Mouse (Mus musculus) testis, adult 2 months (tissue): ENCODE data around the gene Tmem178b. TPM values are rescaled to one million over a fixed set of nuclear protein-coding genes. Genes with fewer than 3 reads are reported as not detected.

Experiments used
- H3K27ac ChIP-seq: fragments of 200-500 bp; 2 replicates; pipeline ENCODE4 v1.5.1; 2012; ENCODE audit warnings: low read depth, low read length; ENCODE audit not compliant: control insufficient read depth, insufficient read depth
- H3K27me3 ChIP-seq: fragments of 200-500 bp; 2 replicates; pipeline ENCODE4 v1.6.1; 2012; ENCODE audit warnings: mild to moderate bottlenecking, low read length, moderate library complexity; ENCODE audit not compliant: control insufficient read depth, insufficient read depth
- H3K36me3 ChIP-seq: fragments of 200-500 bp; 2 replicates; pipeline ENCODE4 v1.6.1; 2012; ENCODE audit warnings: mild to moderate bottlenecking, low read length; ENCODE audit not compliant: control insufficient read depth, insufficient read depth
- H3K4me1 ChIP-seq: fragments of 200-500 bp; 2 replicates; pipeline ENCODE4 v1.6.1; 2012; ENCODE audit warnings: low read length; ENCODE audit not compliant: control insufficient read depth, insufficient read depth
- H3K4me3 ChIP-seq: fragments of 200-500 bp; 2 replicates; pipeline ENCODE4 v1.5.1; 2012; ENCODE audit warnings: low read depth, mild to moderate bottlenecking, low read length, moderate library complexity, mixed read lengths; ENCODE audit not compliant: control insufficient read depth
- CTCF ChIP-seq: fragments of 200-500 bp; IDR thresholded peaks from 2 replicates; pipeline ENCODE4 v1.5.1; 2012; ENCODE audit warnings: low read depth, mild to moderate bottlenecking, inconsistent platforms, low read length, moderate library complexity; ENCODE audit not compliant: control insufficient read depth, insufficient read depth, insufficient replicate concordance
- POLR2A ChIP-seq: fragments of 200-500 bp; IDR thresholded peaks from 2 replicates; pipeline ENCODE4 v1.6.1; 2012; ENCODE audit warnings: low read depth, mild to moderate bottlenecking, inconsistent platforms, low read length, moderate library complexity; ENCODE audit not compliant: control insufficient read depth
- polyA plus RNA-seq: library from polyadenylated mRNA; depleted of rRNA; stranded (reverse); fragments of >200 nt; gene quantifications from 2 replicates; pipeline ENCODE4 v1.2.3, GENCODE M21; 2012

Tmem178b gene
- polyA plus RNA-seq, 1 experiment = 10.8 TPM

- Histone ChIP-seq H3K4me1 (no peaks in the 10 kb centered on the region), H3K36me3 (no peaks in the 10 kb centered on the region), H3K27me3 (no peaks in the 10 kb centered on the region), H3K27ac (no peak overlapping the region), H3K4me3 (no peak overlapping the region)
- TF ChIP-seq CTCF = no peak
- no peak for TF ChIP-seq POLR2A
Observed at GRCm38 (mm10) chr6:40137831-40138520, 264.9 kb downstream of the Tmem178b start.

GRCm38 (mm10) chr6:40142582-40142981 is 269.5 kb downstream of the Tmem178b start:
- no peaks in the 10 kb centered on the region for H3K4me1 ChIP-seq
- TF ChIP-seq CTCF (no peak), POLR2A (no peak)
- H3K27me3 ChIP-seq = no peaks in the 10 kb centered on the region
- H3K27ac ChIP-seq = no peak overlapping the region
- H3K36me3 ChIP-seq = no peaks in the 10 kb centered on the region
- no peak overlapping the region for H3K4me3 ChIP-seq

GRCm38 (mm10) chr6:40144371-40144770 is 271.3 kb downstream of the Tmem178b start:
- TF ChIP-seq POLR2A (no peak), CTCF (no peak)

GRCm38 (mm10) chr6:40145601-40146000 is 272.5 kb downstream of the Tmem178b start:
- H3K4me1 ChIP-seq = no peaks in the 10 kb centered on the region
- no peak for TF ChIP-seq POLR2A
- TF ChIP-seq CTCF = no peak
- no peaks in the 10 kb centered on the region for H3K36me3 ChIP-seq
- H3K27ac ChIP-seq = no peak overlapping the region
- H3K4me3 ChIP-seq = no peak overlapping the region
- H3K27me3 ChIP-seq = no peaks in the 10 kb centered on the region

More at GRCm38 (mm10) chr6:40144371-40144770, 271.3 kb downstream of the Tmem178b start:
- Histone ChIP-seq H3K27ac (no peak overlapping the region), H3K27me3 (no peaks in the 10 kb centered on the region), H3K4me3 (no peak overlapping the region), H3K36me3 (no peaks in the 10 kb centered on the region), H3K4me1 (no peaks in the 10 kb centered on the region)

- H3K4me1 ChIP-seq = no peaks in the 10 kb centered on the region
- H3K27me3 ChIP-seq = no peaks in the 10 kb centered on the region
- H3K27ac ChIP-seq = no peak overlapping the region
- H3K4me3 ChIP-seq = no peak overlapping the region
- TF ChIP-seq POLR2A (no peak), CTCF (no peak)
- no peaks in the 10 kb centered on the region for H3K36me3 ChIP-seq
Observed at GRCm38 (mm10) chr6:40152241-40152640, 279.2 kb downstream of the Tmem178b start.

GRCm38 (mm10) chr6:40161381-40161780 is 288.3 kb downstream of the Tmem178b start:
- TF ChIP-seq CTCF = no peak
- TF ChIP-seq POLR2A = no peak

GRCm38 (mm10) chr6:40173559-40173958 is 300.5 kb downstream of the Tmem178b start:
- Histone ChIP-seq H3K27ac (no peak overlapping the region), H3K4me3 (no peak overlapping the region), H3K4me1 (no peaks in the 10 kb centered on the region), H3K36me3 (no peaks in the 10 kb centered on the region), H3K27me3 (no peaks in the 10 kb centered on the region)
- no peak for TF ChIP-seq POLR2A

More at GRCm38 (mm10) chr6:40161381-40161780, 288.3 kb downstream of the Tmem178b start:
- no peaks in the 10 kb centered on the region for H3K36me3 ChIP-seq
- H3K27me3 ChIP-seq = no peaks in the 10 kb centered on the region
- no peaks in the 10 kb centered on the region for H3K4me1 ChIP-seq
- no peak overlapping the region for H3K27ac ChIP-seq
- H3K4me3 ChIP-seq = no peak overlapping the region

- Histone ChIP-seq H3K36me3 (no peaks in the 10 kb centered on the region), H3K4me1 (no peaks in the 10 kb centered on the region), H3K4me3 (no peak overlapping the region), H3K27me3 (no peaks in the 10 kb centered on the region), H3K27ac (no peak overlapping the region)
- no peak for TF ChIP-seq POLR2A
- TF ChIP-seq CTCF = no peak
Observed at GRCm38 (mm10) chr6:40177870-40178269, 304.8 kb downstream of the Tmem178b start.
